Mouse (Mus musculus) CD4-positive helper T cell, adult 2 months (primary cell): ENCODE measurements around the gene Jmjd8.

Experiments
- DNase-seq: peaks from one replicate; pipeline ENCODE4 v3.0.0-alpha.2; 2012; ENCODE audit warnings: low read depth, missing footprints, low spot score

Jmjd8 gene

GRCm38 (mm10) chr17:25832436-25833290 is 4.0 kb downstream of the Jmjd8 start:
- DNase-seq: peak; percentile 98

GRCm38 (mm10) chr17:25833291-25833663 is 4.6 kb downstream of the Jmjd8 start, which contains the start of gene Stub1:
Stub1 (minus strand) TSS chr17:25833404.
- DNase-seq: no peak

GRCm38 (mm10) chr17:25833961-25834594 is 5.4 kb downstream of the Jmjd8 start:
- DNase-seq: no peak

DNA sequence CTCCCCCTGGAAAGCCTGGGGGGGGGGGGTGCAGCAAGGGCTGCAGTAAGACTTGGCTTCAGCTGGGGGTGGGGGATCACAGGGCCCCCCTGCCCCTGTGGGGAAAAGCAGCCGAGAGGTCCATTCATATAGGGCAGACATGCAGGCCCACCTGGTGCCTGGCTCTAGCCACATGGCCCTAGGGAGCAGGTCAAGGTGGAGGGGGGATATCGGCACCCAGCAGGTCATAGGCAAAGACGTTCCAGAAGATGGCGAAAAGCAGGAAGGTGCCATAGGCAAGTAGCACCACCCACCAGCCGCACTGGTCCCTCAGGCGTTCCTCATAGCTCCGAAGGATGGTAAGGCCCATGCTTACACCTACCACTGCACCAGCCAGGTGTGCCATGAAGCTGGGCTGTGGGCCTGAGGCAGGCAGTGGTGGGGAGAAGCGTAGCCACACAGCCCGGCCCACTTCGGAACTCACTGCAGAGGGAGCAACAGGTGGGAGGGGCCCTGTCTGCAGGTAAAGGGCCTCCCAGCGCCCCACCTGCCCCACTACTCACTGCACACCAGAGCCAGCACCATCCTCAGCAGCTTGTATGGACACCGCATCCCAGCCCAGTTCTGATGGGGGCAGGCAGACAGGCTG is 6.0 kb downstream of the Jmjd8 start:
- DNase-seq: no peak

- DNase-seq: no peak
Measured at GRCm38 (mm10) chr17:25835301-25835700, 6.6 kb downstream of the Jmjd8 start.

GRCm38 (mm10) chr17:25835816-25836215 is 7.1 kb downstream of the Jmjd8 start:
- no peak for DNase-seq

DNA sequence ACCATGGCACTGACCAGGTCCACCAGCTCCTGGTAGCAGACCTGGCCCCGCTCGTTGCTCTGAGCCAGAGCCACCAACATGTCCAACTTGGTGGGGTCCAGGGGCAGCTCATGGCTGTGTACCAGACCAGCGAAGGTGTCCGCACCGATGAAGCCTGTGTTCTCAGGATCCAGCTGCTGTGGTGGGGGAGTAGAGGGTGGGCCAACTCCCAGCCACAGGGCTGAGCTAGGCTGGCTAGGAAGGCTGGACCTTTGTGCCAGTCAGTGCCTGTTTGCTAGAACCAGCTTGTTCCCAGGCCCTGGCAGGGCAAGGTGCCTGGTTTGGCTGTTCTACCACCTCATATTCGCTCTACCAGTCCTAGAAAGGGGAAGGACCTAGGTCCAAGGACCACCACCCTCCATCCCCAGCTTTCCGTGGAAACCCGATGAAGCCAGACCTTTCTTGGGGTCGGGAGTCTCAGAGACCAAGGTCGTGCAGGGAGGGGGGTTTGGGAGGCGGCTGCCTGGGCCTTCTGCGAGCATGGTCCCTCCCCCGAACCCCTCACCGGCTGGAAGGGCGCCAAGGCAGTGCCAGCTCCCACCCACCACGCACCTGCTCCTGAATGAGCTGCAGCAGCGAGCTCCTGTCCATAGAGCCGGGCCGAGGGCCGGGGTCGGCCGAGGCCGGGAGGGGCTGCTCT is 7.9 kb downstream of the Jmjd8 start:
- no peak for DNase-seq

DNA sequence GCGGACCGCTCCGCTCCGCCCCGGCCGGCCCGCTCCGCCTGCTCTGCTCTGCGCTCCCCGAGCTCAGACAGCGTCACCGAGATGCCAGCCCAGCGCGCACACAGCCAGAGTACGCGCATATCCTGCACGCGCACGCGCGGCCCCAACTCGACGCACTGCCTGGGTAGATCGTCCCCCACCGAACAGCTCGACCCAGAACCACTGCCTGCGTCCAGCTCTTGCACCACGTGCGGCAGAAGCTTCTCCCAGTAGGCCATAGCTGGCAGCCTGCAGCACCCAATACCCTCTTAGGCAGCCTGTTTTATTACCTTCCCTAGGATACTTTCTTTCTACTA is 8.4 kb downstream of the Jmjd8 start, which contains the start of gene Rhbdl1:
Rhbdl1 (minus strand) TSS at position 220 of the 335 bp plus-strand sequence.
- peak; percentile 57 for DNase-seq

- peak; percentile 40 for DNase-seq
Measured at GRCm38 (mm10) chr17:25837533-25837932, 8.9 kb downstream of the Jmjd8 start.

- DNase-seq: no peak
Measured at GRCm38 (mm10) chr17:25838904-25839303, 10.2 kb downstream of the Jmjd8 start.

- DNase-seq: no peak
Measured at GRCm38 (mm10) chr17:25839455-25840235, 11.0 kb downstream of the Jmjd8 start.

- DNase-seq: no peak
Measured at GRCm38 (mm10) chr17:25840519-25840918, 11.9 kb downstream of the Jmjd8 start.

DNA sequence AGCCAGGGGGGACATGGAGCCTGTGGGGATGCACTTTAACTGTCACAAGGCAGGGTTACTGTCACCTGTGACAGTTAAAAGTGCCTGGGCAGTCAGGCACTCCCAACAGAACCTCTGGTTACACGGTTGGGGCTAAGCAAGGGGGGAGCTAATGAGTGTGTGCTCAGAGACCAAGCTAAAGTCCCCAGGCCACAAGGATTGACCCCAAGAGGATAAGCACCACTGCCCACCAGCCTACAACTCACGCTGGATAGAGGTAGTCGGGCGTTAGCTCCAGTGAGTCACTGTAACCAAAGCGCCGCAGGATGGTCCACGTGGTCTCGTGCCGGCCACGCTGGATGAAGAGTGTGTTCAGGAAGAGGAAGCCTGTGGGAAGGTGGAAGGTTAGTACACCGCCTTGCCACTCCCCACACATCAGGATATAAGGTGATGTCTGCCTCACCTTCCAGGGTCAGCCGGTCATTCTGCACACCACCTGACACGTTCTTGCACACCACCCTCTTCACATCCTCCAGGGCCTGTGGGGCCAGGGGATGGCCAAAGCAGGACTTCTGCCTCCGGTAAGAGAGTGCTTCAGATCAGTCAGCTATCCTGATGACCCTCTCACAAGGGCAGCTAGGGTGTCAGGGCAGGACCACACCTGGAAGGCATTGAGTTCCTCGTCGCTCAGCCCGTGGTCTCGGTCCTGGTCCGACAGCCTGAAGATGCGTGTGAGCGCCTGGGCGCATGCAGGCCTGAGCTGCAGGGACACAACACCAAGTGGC is 12.6 kb downstream of the Jmjd8 start, which contains the start of gene Gm20683:
Gm20683 (minus strand) TSS at position 647 of the 764 bp plus-strand sequence.
- no peak for DNase-seq

DNA sequence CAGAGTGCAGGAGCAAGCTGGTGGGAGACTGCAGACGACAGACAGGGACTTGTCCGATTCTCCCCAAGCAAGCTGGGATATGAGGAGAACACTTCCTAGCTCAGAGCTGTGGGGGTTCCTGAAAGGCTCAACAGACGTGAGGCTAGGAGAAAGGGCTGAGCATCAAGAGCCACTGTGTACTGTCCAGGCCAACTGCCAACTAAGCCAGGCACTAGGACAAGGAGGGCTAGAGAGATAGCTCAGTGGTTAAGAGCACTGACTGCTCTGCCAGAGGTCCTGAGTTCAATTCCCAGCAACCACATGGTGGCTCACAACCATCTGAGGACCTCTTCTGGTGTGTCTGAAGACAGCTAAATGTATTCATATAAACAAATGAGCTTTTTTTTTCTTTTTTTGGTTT is 13.8 kb downstream of the Jmjd8 start:
- DNase-seq: no peak

DNA sequence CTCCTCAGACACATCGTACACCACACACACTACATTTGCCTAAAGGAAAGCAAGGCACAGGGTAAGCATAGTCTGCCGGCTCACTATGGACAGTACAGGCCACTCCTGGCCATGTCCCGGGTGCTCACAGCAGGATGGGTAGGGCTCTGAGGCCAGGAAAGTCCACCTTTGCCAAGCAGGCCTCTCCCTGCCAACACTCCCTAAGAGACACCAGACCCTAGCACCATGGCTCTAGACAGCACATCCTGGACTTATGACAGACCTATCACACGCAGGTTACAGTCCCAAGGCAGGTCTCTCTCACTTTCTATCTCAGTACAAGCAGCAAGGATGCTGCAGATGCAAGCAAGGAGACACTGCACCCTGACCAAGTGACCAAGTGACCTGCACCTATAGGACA is 14.5 kb downstream of the Jmjd8 start:
- DNase-seq: no peak

GRCm38 (mm10) chr17:25843636-25844395 is 15.1 kb downstream of the Jmjd8 start:
- no peak for DNase-seq

DNA sequence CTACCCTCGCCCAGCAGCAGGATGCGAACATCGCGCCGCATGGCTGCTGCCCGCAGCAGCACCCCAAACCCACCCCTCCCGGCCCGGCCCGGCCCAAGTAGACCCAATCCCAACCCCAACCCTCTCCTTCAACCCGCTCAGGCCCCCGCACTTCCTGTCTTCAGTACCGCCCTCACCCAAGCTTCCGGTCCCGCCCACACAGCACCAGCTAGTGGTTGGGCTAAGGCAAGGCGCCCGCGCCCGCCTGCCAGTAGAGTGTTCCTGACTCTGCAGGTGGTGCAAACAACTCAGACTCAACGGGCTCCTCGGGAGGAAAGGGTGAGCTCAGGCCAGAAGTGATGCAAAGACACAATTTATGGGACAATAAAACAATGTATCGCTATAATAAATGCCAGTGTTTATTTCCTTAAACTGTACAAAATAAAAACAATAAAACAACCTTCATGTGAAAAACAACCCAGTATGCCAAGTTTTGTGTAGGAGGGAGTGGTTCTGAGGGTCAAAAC is 15.8 kb downstream of the Jmjd8 start, which contains the start of gene Rhot2:
Rhot2 (minus strand) TSS at position 456 of the 506 bp plus-strand sequence.
- peak; percentile 96 for DNase-seq

DNA sequence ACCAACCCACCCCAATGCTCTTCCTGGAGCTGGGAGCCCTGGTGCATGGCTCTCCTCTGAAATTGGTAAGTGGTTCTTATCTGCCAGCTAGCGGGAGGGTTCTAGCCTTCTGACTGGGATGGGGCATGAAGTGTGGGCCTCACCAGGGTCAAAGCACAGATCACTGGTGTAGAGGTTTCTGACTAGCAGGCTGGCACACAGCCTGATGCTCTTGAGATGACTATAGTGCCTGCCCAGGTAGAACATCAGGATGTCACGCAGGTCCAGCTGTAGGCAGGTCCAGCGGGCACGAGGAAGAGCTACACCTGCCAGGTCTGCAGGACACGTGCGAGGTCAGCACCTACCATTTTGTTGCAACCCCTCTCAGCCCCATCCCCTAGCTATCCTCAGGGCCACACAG is 31.6 kb downstream of the Jmjd8 start:
- no peak for DNase-seq
